Mouse (Mus musculus) C2C12 (cell line): ENCODE measurements around the gene Hist2h2aa2.

Experiments used
- CTCF ChIP-seq: IDR thresholded peaks from one replicate; pipeline ENCODE4 v1.5.1; 2011; ENCODE audit not compliant: control insufficient read depth, insufficient read depth, insufficient read length
- MAX ChIP-seq: IDR thresholded peaks from one replicate; pipeline ENCODE4 v1.6.1; 2011; ENCODE audit warnings: mild to moderate bottlenecking, control low read depth

GRCm38 (mm10) chr3:96263558-96264403 is 23.7 kb upstream of the Hist2h2aa2 start:
- TF ChIP-seq CTCF (no peak), MAX (no peak)
